Mouse (Mus musculus) left cerebral cortex, postnatal 14 days (tissue): Measurements from ENCODE around the gene Ywhaq. TPM values are rescaled to one million over a fixed set of nuclear protein-coding genes. Genes with fewer than 3 reads are reported as not detected.
"Not testable (repeated sequence)": the region's sequence is repeated elsewhere in the genome, so short reads cannot be mapped to it uniquely, and the experiment has no call there.

ENCODE experiments used
- DNase-seq, 2 experiments: peaks; one replicate each; pipeline ENCODE4 v3.0.0; 2021 to 2022; ENCODE audit warnings: low spot score in 2 of 2, mixed read lengths in 1 of 2
- intact Hi-C: fragments of 180-260 bp; cut with DNase I; formaldehyde crosslinking; loops from one replicate; pipeline ENCODE4 v1.15.1; 2025
- total RNA-seq, 2 experiments: library from RNA; stranded (reverse); gene quantifications; 2 replicates each; pipeline ENCODE4 v1.2.3; 2021

Ywhaq gene
- total RNA-seq, 2 experiments from 2014 or later, result 544 to 592 TPM

DNA sequence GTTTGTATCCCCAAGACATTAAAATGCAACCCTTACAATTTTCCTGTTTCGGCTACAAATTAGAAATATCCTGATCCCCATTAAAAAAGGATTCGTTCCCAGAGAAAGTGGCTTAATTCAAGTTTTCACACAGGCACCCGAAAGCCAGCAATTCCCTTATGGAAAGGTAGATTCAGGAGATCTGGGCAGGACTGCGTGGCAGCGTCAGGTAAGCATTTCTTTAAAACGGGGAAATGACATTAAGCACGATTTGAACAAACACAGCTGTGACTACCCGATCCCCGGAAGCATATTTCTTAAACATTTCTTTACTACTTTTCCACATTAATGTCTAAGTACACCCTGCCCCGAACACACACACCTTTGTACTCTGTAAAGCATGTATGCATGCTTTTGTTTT, 646 bp upstream of the Ywhaq start:
- DNase-seq, result no peak
- intact Hi-C loops, result loop anchor here (2.0 kb wide), 1 partner anchor 93 kb away; no protein-coding TSS in a partner anchor

DNA sequence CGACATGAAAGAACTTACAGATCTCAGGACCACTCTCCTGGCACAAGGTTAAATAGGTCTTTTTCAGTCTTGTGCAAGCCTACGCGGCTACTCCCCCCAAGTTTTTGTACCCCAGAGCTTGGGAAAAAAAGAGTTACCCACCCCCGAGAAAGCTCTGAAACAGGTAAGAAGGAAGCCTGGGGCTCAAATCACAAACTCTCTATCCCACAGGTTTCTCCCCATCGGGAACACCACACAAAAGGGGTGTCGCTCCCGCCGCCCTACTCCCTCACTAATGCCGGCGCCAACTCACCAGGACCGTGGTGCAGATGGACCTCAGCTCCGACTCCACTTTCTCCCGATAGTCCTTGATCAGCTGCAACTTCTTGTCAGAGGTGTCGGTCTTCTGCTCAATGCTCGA, 931 bp downstream of the Ywhaq start:
- intact Hi-C loops, result no loop called here
- no peak for DNase-seq

DNA sequence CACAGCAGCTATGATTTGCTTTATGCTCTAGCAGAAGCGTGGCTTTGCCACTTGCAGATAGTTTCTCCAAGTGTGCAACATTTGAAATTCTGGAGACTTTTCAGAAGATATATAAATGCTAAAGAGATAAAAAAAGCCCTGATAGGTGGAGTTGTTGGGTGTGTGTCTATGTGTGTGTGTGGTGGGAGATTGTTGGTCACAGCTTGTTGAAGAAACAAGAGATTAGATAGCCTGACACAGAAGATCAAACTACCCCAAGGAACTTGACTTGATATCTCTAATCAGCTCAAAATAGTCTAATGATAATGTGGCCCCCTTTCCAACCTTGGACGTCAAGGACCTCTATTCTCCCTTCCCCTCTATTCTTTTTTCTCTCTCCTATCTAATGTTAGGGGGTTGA, 6.8 kb downstream of the Ywhaq start:
- DNase-seq, result no peak
- intact Hi-C loops, result no loop called here

DNA sequence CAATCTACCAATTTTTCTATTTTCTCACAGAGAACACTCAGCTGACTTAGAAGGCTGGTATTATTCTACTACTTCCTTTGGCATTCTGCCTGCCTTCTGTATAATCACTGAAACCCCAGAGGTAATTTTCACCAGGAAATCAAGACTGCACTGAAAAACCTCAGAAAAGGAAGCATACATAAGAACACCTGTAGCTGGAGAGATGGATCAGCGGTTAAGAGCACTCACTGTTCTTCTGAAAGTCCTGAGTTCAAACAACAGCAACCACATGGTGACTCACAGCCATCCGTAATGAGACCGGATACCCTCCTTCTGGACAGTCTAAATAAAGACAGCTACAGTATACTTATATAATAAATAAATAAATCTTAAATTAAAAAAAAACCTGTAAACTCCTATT, 7.8 kb downstream of the Ywhaq start:
- intact Hi-C loops, result no loop called here
- DNase-seq, result no peak

DNA sequence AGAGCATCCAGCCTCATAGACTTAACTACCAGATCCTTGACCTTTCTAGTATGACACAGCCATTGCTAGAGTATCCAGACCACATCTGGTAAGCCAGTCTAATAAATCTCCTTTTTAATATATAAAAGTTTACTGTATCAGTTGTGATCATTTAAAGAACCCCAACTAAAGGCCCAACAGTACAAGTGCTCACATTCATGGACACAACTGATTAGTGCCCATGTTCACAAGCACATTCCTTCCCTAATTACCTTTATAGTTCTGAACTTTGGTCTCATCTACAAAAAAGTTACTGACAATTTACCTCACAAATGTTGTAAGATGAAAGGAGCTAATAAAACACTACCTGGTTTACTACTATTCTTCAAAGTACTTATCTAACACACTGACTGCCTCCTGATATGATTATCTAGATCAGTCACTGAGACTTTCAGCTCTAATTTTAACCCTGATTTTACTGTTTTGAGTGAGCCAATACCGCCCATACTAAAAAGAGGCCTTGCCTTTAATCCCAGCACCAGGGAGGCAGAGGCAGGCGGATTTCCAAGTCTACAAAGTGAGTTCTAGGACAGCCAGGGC, 8.6 kb downstream of the Ywhaq start:
- DNase-seq, result no peak
- intact Hi-C loops, result no loop called here

DNA sequence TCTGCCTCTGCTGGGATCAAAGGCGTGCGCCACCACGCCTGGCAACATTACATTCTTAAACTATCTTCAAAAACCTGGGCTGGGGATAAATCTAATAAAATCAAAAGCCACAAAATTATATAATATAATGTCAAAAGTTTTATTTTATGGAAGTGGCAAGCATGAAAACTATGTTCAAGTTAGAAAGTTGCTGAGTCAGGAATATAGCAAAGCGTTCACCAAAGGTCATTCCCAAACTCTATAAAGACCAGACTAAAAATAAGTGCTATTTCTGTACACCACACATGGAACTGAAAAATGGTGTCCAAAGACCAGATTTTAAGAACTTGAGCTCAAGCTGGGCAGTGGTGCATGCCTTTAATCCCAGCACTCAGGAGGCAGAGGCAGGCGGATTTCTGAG, 14.7 kb downstream of the Ywhaq start:
- no peak for DNase-seq
- intact Hi-C loops, result no loop called here

DNA sequence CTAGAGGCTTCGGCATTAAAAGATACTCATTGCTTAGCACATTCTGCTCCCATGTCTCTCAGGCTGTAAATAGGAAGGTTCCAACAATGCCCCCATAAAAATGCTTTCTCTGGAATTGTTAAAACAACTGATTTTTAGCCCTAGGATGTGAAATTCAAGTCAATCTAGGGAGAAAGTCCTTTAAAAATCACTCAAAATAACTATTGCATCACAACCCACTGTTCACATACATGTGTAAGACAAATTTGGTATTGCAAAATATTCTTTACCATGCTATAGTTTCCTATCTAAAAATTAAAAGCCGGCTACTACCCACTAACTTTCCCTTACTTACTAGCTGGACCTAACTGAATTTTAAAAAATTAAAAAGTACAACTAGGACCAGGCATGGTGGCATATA, 31.2 kb downstream of the Ywhaq start:
- DNase-seq, result no peak
- intact Hi-C loops, result no loop called here

DNA sequence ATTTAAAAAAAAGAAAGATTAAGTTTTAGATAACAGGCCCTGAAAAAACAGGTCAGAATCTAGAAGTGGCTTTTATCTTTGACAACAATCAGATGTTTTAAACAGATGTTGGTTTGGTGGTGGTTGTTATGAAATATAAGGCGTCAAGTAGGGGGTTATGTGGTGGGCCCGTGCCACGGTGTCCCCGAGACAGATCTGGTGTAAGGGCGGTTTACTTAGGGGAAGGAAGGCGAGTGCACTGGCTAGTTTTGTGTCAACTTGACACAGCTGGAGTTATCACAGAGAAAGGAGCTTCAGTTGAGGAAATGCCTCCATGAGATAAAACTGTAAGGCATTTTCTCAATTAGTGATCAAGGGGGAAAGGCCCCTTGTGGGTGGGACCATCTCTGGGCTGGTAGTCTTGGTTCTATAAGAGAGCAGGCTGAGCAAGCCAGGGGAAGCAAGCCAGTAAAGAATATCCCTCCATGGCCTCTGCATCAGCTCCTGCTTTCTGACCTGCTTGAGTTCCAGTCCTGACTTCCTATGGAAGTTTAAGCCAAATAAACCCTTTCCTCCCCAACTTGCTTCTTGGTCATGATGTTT, 38.6 kb downstream of the Ywhaq start:
- not testable (repeated sequence) for DNase-seq

DNA sequence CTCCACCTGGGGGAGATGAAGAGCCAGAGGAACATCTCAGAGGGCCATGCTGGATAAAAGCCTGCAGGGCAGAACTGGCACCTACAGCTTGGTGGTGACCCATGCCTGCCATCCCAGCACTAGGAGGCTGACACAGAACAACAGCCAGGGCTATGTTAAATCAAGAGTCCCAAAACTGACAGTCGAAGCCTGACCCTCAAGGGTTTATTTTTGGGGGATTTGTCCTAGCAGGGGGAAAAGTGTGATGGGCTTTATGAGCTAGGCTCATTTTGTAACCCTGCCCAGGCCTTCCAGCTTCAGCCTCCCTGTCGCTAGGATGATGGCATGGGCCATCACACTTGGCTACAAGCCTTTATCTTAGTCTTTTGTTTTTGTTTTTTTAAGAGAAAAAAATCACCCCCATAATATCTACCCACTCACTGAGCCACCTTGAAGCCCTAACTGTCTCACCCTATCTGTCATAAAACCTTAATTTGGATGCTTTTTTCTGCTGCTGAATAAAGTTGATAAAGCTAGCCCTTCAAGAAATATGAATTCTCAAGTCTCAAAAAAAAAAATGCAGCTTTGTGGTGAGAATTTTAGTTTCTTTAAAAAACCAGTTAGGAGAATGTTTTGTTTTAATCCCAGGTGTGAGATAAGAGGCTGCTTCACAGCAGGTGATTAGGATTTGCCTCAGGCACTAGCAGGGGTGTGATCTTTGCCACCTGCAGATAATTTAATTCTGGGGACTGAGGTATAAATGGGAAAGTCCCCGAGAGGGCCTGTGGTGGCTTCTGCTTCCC, 41.9 kb downstream of the Ywhaq start:
- DNase-seq, result no peak
- intact Hi-C loops, result no loop called here

More for the DNA sequence above, 38.6 kb downstream of the Ywhaq start:
- intact Hi-C loops, result not testable (repeated sequence)

DNA sequence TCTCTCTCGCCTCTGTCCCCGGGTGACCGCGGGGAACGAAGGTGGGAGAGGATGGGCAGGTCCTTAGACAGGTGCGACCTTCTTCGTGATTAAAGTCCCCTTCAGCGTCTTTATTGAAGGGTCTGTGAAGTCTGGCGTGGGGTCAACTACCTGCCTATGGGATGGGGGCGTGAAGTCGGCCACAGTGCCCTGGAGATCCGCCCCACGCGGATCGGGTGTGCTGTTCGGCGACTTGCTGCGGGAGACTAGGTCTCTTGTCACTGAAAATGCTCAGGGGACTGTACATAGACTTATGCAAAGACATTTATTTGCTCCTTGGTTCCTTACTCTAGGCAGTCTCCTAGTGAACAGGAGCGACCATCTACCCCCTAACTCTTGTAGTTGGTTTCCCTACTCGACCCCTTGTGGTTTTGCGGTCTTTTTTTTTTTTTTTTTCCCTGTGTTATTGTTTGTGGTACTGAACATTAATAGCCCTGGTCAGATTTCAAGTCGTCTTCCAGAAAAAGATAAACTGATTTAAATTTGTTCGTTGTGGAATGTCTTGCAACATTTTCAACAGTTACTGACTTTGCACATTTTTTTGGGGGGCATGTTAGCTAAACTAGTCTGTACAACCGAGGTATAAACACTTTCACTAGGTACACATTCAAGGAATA, 43.5 kb downstream of the Ywhaq start:
- intact Hi-C loops, result loop anchor here (5.0 kb wide), 1 partner anchor 57 kb away; the partner anchor contains the start of gene Iah1
- no peak for DNase-seq

DNA sequence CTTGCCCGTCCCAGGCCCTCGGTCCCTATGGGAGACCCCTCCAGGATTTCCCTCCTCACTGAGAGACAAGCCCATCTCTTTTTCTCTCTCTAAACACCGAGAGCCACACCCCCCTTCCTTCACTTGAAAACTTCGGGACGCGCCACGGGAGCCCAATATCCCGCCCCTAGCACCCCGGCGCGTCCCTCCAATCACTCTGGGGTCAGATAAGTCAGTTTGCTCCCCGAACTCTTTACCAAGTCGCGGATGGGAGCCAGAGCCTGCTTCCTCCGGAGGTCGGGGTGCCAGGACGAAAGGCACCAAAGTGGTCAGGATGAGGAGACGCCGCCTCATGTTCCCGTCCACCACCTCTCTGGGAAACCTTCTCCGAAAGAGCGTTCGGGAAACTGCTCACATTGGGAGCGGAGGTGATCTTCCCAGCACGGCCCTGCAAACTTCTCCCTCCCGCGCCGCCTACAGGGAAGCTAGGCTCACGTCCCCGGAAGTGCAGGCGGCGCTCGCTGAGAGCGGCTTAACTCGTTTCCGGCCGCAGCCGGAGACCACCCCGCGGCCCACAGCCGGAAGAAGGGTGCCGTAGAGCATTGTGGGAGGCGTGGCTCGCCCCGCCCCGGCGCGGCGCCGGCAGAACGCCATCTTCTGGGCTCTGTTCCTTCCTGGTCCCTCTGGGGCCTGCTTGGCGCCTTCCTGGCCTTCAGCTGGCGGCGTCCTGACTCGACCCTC, 44.2 kb downstream of the Ywhaq start, which contains the start of gene Adam17:
Adam17 (minus strand) TSS at position 533 of the 720 bp plus-strand sequence.
- intact Hi-C loops, result loop anchor here (5.0 kb wide), 1 partner anchor 56 kb away; the partner anchor contains the start of gene Iah1
- peak; percentile 96 to 97 for DNase-seq

DNA sequence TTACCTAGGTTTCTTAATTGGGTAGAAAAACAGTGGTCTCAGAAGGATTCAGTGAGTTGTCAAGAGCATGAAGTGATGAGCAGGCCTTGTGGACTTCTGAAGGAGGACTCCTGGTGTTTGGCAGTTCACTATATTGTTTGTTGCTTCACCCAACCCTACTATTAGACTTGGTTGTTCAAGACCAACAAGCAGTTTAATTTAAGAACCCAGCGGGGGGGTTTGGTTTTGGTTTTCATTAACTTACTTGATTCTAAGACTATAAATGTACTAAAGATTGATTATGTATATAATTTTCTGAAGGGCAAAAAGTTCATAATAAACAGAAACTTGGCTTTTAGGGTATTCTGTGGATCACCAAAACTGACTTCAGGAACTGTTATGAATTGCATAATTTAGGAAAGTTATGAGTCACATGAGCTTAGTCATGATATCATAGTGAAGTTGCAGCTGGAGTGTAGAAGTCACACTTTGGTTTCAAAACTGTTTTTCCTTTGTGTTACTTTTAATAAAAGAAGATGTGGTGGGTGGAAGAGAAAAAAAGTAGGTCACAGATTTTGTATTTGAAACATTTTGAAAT, 47.3 kb downstream of the Ywhaq start:
- no peak for DNase-seq
- intact Hi-C loops, result loop anchor here (5.0 kb wide), 1 partner anchor 53 kb away; the partner anchor contains the start of gene Iah1

DNA sequence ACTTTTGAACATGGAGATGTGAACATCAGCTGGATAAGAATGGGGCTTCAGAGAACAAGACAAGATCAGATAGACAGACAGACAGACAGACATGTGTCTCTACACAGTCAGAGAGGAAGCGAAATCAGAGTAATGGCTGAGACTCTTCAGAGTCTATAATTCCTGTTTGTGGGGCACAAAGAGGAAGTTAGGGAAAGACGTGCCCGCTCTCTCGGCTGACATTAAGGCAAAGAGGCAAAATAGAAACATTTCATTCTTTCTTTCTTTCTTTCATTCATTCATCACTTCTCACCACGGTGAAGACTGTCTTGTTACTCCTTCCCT, 48.4 kb downstream of the Ywhaq start:
- DNase-seq, result no peak

DNA sequence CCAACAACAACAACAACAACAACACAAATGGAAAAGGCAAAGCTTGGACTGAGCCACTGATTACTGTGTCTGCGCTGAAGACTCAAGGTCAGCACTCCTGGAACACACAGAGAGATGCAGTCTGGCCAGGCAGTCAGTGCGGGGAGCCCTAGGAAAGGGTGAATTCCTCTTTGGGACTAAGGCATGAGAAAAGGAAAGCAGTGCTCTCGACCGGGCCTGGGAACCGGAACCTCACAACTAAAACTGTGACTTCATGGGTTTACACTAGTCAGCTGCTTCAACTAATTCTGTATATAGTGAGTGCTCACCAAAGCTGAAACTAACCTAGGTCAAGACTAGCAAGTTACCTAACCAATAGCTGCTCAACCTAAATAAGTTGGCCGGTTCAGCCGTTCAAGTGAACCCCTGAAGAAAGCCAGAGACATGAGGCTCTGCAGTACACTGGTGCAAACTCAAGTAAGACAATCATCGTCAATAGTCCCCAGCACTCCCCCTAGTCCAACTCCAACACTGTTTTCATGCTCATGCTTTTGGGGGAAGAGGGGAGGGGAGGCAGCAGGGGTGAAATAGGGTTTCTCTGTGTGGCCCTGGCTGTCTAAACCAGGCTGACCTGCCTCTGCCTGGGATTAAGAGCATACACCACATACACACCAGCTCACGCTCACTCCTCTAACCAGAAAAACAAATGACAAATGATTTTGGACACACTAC, 48.9 kb downstream of the Ywhaq start:
- DNase-seq, result no peak
- intact Hi-C loops, result no loop called here

More for the DNA sequence above, 48.4 kb downstream of the Ywhaq start:
- intact Hi-C loops, result no loop called here

DNA sequence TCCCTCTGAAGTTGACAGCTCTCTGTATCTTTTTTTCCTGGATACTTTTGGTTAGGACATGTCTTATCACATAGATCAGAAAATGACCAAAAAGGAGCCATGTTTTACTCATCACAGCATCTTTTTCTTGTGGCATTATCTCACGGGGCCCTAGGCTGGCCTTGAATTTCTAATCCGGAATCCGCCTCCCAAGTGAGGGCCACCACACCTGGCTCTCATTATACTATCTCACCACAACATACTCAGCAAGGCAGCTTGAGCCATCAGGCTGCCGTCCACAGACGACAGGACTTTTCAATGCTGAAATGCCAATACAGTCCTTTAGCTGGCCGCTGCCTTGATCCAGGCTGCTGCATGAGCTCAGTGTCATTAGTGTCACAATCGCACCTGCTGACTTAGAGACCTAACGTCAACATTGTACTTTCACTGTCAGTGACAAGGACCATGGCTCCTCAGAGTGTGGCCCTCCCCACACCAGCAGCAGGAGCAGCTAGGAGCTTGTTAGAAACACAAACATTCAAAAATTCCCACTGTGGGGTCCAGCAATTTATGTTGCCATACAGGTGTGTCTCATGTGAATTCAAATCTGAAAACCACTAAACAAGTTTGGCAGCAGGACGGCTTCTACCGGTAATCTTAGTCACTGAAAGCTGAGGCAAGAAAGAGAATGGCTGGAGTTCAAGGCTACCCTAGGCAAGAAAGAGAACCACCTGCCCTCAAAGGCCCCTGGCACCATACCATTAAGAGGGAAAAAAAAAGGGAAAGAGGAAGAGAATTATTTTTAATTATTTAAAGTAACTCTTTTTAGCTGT, 52.6 kb downstream of the Ywhaq start:
- intact Hi-C loops, result no loop called here
- DNase-seq, result no peak

DNA sequence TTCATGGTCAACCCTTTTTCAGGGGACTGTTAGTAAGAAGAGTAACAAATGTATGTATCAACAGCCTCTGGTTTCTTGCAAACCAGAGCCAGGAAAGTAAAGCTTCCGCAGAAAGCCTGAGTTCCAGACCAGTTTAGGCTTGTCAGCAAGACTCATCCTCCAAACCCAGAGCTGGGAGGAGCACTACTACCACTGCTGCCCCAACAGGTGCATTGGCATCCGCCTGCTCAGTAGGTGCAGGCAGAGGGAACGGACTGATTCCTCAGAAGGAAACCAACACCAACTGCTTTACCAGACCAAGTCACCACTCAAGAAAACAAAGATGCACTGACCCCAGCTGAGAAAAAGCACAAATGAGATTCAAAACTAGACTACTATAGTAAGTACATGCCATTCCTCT, 54.2 kb downstream of the Ywhaq start:
- intact Hi-C loops, result no loop called here
- DNase-seq, result no peak

DNA sequence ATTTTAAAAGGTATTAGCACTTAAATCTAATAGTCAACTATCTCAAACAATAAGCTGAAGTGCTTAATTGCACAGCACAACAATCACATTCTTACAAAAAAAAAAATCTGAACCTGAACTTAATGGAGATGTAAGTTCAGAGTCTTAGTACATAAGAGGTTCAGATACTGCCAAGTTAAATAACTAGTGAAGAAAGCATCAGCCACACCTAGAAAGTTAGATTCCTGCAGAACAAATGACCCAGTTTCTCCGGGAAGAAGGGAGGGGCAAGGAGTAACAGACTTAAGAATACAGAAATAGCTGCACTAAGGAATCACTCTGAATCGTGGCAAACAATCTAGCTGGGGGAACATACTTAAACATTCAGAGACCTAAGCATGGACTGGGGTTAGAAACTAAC, 54.8 kb downstream of the Ywhaq start:
- intact Hi-C loops, result no loop called here
- DNase-seq, result no peak

DNA sequence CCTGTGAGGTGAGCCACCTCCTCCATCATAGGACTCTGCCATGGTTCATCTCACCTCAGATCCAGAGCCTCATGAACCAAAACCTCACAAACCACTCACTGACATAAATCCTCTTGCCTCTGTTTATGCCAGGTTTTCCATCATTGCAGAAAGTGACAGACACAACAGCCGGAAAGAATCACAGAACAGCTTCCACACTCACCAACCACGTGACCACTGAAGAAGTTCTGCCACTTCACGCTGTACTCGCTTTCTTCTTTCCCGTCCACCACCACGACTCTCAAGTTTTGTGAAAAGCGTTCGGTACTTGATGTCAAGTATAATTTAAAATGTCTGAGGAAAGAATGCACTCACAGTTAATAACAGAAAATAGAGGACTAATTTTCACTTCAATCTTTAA, 63.8 kb downstream of the Ywhaq start:
- intact Hi-C loops, result no loop called here
- DNase-seq, result no peak
